Mouse (Mus musculus) small intestine, adult 2 months (tissue): ENCODE measurements around the gene Fnbp4. TPM values are rescaled to one million over a fixed set of nuclear protein-coding genes. Genes with fewer than 3 reads are reported as not detected.

Experiments used
- H3K27ac ChIP-seq: fragments of 200-500 bp; 2 replicates; pipeline ENCODE4 v1.5.1; 2012; ENCODE audit warnings: low read depth, low read length, control low read depth, inconsistent platforms; ENCODE audit not compliant: insufficient read depth
- H3K27me3 ChIP-seq: fragments of 200-500 bp; 2 replicates; pipeline ENCODE4 v1.6.1; 2012; ENCODE audit warnings: mild to moderate bottlenecking, moderate library complexity, low read length, inconsistent platforms; ENCODE audit not compliant: control insufficient read depth, insufficient read depth
- H3K36me3 ChIP-seq: fragments of 200-500 bp; 2 replicates; pipeline ENCODE4 v1.6.1; 2012; ENCODE audit warnings: mild to moderate bottlenecking, low read length, control low read depth, inconsistent platforms; ENCODE audit not compliant: control insufficient read depth, insufficient read depth
- H3K4me1 ChIP-seq: fragments of 200-500 bp; 2 replicates; pipeline ENCODE4 v1.6.1; 2012; ENCODE audit warnings: low read length, inconsistent platforms, mixed read lengths; ENCODE audit not compliant: control insufficient read depth, insufficient read depth, insufficient read length
- H3K4me3 ChIP-seq: fragments of 200-500 bp; 2 replicates; pipeline ENCODE4 v1.5.1; 2012; ENCODE audit warnings: low read depth, mild to moderate bottlenecking, control low read depth, inconsistent platforms, low read length, moderate library complexity
- CTCF ChIP-seq: fragments of 200-500 bp; IDR thresholded peaks from 2 replicates; pipeline ENCODE4 v1.5.1; 2012; ENCODE audit warnings: low read depth, mild to moderate bottlenecking, control low read depth, inconsistent platforms, low read length, moderate library complexity, mixed read lengths; ENCODE audit not compliant: insufficient replicate concordance, insufficient read length; ENCODE audit errors: extremely low read depth
- POLR2A ChIP-seq: fragments of 200-500 bp; IDR thresholded peaks from 2 replicates; pipeline ENCODE4 v1.6.1; 2012; ENCODE audit warnings: low read depth, mild to moderate bottlenecking, control low read depth, inconsistent platforms, low read length, moderate library complexity
- WGBS: fragments of 180-500 bp; shearing (Covaris S2); methylation state at CpG from one replicate; pipeline ENCODE4 v1.1.7; 2018; 5-methylcytosine and 5-hydroxymethylcytosine counted together
- polyA plus RNA-seq: library from polyadenylated mRNA; depleted of rRNA; stranded (reverse); fragments of >200 nt; gene quantifications from 2 replicates; pipeline ENCODE4 v1.2.3, GENCODE M21; 2012

Fnbp4 gene
- polyA plus RNA-seq, 1 experiment, result 19.9 TPM

GRCm38 (mm10) chr2:90747131-90747530, 2.0 kb downstream of the Fnbp4 start:
- Histone ChIP-seq H3K27ac (no peak overlapping the region), H3K4me3 (peak overlapping the region; percentile 25; the same call in 1 of the 2 replicates), H3K4me1 (peaks cover 6% of the 10 kb centered on the region; the same call in 1 of the 2 replicates), H3K27me3 (no peaks in the 10 kb centered on the region), H3K36me3 (peaks cover 10% of the 10 kb centered on the region)
- no peak for TF ChIP-seq POLR2A
- no peak for TF ChIP-seq CTCF
- 77% methylated on average over 10 of the region's 10 CpGs for WGBS

- Histone ChIP-seq H3K27ac (no peak overlapping the region), H3K27me3 (no peaks in the 10 kb centered on the region), H3K4me3 (no peak overlapping the region), H3K4me1 (peaks cover 4% of the 10 kb centered on the region; the same call in 1 of the 2 replicates), H3K36me3 (peaks cover 32% of the 10 kb centered on the region)
- 53% methylated on average over 6 of the region's 6 CpGs for WGBS
- TF ChIP-seq POLR2A (no peak), CTCF (no peak)
Observed at GRCm38 (mm10) chr2:90749676-90750459, 4.7 kb downstream of the Fnbp4 start.

DNA sequence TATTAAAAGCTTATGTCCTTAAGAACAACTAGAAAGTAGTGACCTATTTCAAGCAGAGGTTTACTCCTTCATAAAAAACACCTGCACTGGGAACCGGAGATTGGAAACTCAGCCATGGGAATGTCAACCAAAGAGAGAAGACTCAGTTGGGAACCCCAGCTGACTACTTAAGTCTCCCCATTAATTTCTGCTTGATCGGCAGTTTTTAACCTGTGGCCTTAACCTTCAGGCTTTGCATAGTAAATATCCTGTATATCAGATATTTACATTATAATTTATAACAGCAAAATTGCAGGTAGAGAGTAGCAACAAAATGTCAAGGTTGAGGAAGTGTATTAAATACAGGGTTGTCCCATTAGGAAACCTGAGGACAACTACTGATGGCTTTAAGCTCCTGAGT, 8.4 kb downstream of the Fnbp4 start:
- no peaks in the 10 kb centered on the region for H3K27me3 ChIP-seq
- H3K27ac ChIP-seq, result no peak overlapping the region
- peaks cover 1% of the 10 kb centered on the region; the same call in 1 of the 2 replicates for H3K4me1 ChIP-seq
- TF ChIP-seq CTCF (no peak), POLR2A (no peak)
- H3K36me3 ChIP-seq, result peaks cover 59% of the 10 kb centered on the region
- no peak overlapping the region for H3K4me3 ChIP-seq
- 87% methylated on average over 2 of the region's 2 CpGs for WGBS

DNA sequence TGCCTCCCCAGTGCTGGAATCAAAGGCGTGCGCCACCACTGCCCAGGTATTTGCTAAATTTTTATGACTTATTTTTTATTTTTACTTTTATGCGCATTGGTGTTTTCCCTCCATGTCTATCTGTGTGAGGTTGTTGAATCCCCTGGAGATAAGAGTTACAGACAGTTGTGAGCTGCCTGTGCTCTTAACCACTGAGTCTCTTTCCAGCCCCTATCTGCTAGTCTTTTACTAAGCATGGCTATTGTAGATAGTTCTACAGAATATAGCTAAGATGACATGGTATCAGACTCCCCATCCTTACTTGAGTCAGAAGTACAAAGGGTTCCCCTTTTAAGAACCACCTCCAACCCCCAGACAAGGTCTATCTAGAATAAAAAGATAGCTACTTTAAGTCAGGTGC, 9.0 kb downstream of the Fnbp4 start:
- WGBS, result 97% methylated on average over 3 of the region's 3 CpGs
- peaks cover 59% of the 10 kb centered on the region for H3K36me3 ChIP-seq
- no peaks in the 10 kb centered on the region for H3K27me3 ChIP-seq
- H3K4me3 ChIP-seq, result no peak overlapping the region
- TF ChIP-seq CTCF, result no peak
- TF ChIP-seq POLR2A, result no peak
- peaks cover 1% of the 10 kb centered on the region; the same call in 1 of the 2 replicates for H3K4me1 ChIP-seq
- H3K27ac ChIP-seq, result no peak overlapping the region

DNA sequence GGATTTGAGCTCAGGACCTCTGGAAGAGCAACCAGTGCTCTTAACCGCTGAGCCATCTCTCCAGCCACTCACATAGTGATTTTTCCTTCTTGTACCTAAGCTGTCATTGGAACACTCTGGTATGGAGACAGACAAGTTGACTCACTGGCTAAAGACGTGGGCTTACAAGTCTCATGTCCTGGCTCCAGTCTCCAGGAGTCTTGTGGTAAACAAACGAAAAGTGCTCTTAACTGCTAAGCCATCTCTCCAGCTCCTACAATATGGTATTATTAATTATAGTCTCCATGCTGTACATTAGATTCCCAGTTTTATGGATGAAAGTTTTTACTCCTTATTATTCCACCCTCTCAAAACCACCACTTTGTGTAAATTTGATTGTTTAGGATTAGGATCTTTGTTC, 20.0 kb downstream of the Fnbp4 start:
- Histone ChIP-seq H3K36me3 (peaks cover 63% of the 10 kb centered on the region), H3K4me3 (no peak overlapping the region), H3K27ac (no peak overlapping the region), H3K27me3 (no peaks in the 10 kb centered on the region), H3K4me1 (no peaks in the 10 kb centered on the region)
- WGBS, result 85% methylated on average over 3 of the region's 3 CpGs
- TF ChIP-seq CTCF, result no peak
- no peak for TF ChIP-seq POLR2A

- H3K27ac ChIP-seq, result no peak overlapping the region
- 47% methylated on average over 3 of the region's 3 CpGs for WGBS
- peaks cover 36% of the 10 kb centered on the region for H3K36me3 ChIP-seq
- H3K4me1 ChIP-seq, result peaks cover 2% of the 10 kb centered on the region
- H3K4me3 ChIP-seq, result no peak overlapping the region
- H3K27me3 ChIP-seq, result peaks cover 4% of the 10 kb centered on the region; the same call in 1 of the 2 replicates
- no peak for TF ChIP-seq CTCF
- no peak for TF ChIP-seq POLR2A
Observed at GRCm38 (mm10) chr2:90781323-90781722, 36.2 kb downstream of the Fnbp4 start.

- H3K27me3 ChIP-seq, result peaks cover 4% of the 10 kb centered on the region; the same call in 1 of the 2 replicates
- H3K4me1 ChIP-seq, result peaks cover 2% of the 10 kb centered on the region
- TF ChIP-seq POLR2A, result no peak
- no peak for TF ChIP-seq CTCF
- no peak overlapping the region for H3K4me3 ChIP-seq
- WGBS, result 54% methylated on average over 2 of the region's 2 CpGs
- peaks cover 32% of the 10 kb centered on the region for H3K36me3 ChIP-seq
- no peak overlapping the region for H3K27ac ChIP-seq
Observed at GRCm38 (mm10) chr2:90781938-90782337, 36.8 kb downstream of the Fnbp4 start.
